Mouse (Mus musculus) adrenal gland (tissue): ENCODE measurements around the gene Tmem131.

ENCODE experiments used
- intact Hi-C: fragments of 180-260 bp; cut with DNase I; formaldehyde crosslinking; loops from one replicate; pipeline ENCODE4 v1.15.1; 2025

Gene Tmem131

GRCm38 (mm10) chr1:36892461-36892860 lies 51.0 kb downstream of the Tmem131 start:
- intact Hi-C loops, result no loop called here

GRCm38 (mm10) chr1:36889016-36889415 lies 54.5 kb downstream of the Tmem131 start:
- intact Hi-C loops, result no loop called here

GRCm38 (mm10) chr1:36887172-36887571 lies 56.3 kb downstream of the Tmem131 start:
- intact Hi-C loops, result no loop called here

GRCm38 (mm10) chr1:36886489-36886888 lies 57.0 kb downstream of the Tmem131 start:
- intact Hi-C loops, result no loop called here

- intact Hi-C loops, result no loop called here
These were observed 58.9 kb downstream of the Tmem131 start for GRCm38 (mm10) chr1:36884536-36884935.

- intact Hi-C loops, result no loop called here
These were observed 59.7 kb downstream of the Tmem131 start for GRCm38 (mm10) chr1:36883805-36884204.

- intact Hi-C loops, result no loop called here
These were observed 64.3 kb downstream of the Tmem131 start for GRCm38 (mm10) chr1:36879154-36879553.

- intact Hi-C loops, result no loop called here
These were observed 66.3 kb downstream of the Tmem131 start for GRCm38 (mm10) chr1:36877126-36877525.

- intact Hi-C loops, result no loop called here
These were observed 68.4 kb downstream of the Tmem131 start for GRCm38 (mm10) chr1:36874874-36875561.

GRCm38 (mm10) chr1:36871238-36871637 lies 72.2 kb downstream of the Tmem131 start:
- intact Hi-C loops, result no loop called here

- intact Hi-C loops, result no loop called here
These were observed 72.9 kb downstream of the Tmem131 start for GRCm38 (mm10) chr1:36870518-36870917.

- intact Hi-C loops, result no loop called here
These were observed 78.7 kb downstream of the Tmem131 start for GRCm38 (mm10) chr1:36864757-36865156.

GRCm38 (mm10) chr1:36861775-36862174 lies 81.7 kb downstream of the Tmem131 start:
- intact Hi-C loops, result no loop called here

- intact Hi-C loops, result no loop called here
These were observed 82.6 kb downstream of the Tmem131 start for GRCm38 (mm10) chr1:36860876-36861275.

GRCm38 (mm10) chr1:36860431-36860849 lies 83.0 kb downstream of the Tmem131 start:
- intact Hi-C loops, result no loop called here

GRCm38 (mm10) chr1:36857081-36857480 lies 86.4 kb downstream of the Tmem131 start:
- intact Hi-C loops, result no loop called here

- intact Hi-C loops, result no loop called here
These were observed 89.2 kb downstream of the Tmem131 start for GRCm38 (mm10) chr1:36854198-36854765.

- intact Hi-C loops, result no loop called here
These were observed 91.4 kb downstream of the Tmem131 start for GRCm38 (mm10) chr1:36852085-36852484.

- intact Hi-C loops, result no loop called here
These were observed 92.1 kb downstream of the Tmem131 start for GRCm38 (mm10) chr1:36851392-36851791.

- intact Hi-C loops, result no loop called here
These were observed 95.4 kb downstream of the Tmem131 start for GRCm38 (mm10) chr1:36848036-36848435.

- intact Hi-C loops, result no loop called here
These were observed 96.2 kb downstream of the Tmem131 start for GRCm38 (mm10) chr1:36847276-36847675.

- intact Hi-C loops, result no loop called here
These were observed 98.4 kb downstream of the Tmem131 start for GRCm38 (mm10) chr1:36845031-36845430.

- intact Hi-C loops, result no loop called here
These were observed 101.7 kb downstream of the Tmem131 start for GRCm38 (mm10) chr1:36841806-36842205.
